Mouse (Mus musculus) embryonic facial prominence, embryonic 10.5 days (tissue): ENCODE results near the gene Lipm. TPM values are rescaled to one million over a fixed set of nuclear protein-coding genes. Genes with fewer than 3 reads are reported as not detected.
A peak's percentile ranks its signal among the peaks of the same experiment; 100 is the strongest.

Experiments used
- DNase-seq: peaks from one replicate; pipeline ENCODE4 v3.0.0-alpha.2; 2017; ENCODE audit warnings: low spot score
- H3K27ac ChIP-seq: fragments of 300-500 bp; sonication (generic); replicated peaks from 2 replicates; pipeline ENCODE4 v1.5.1; 2016; ENCODE audit warnings: mild to moderate bottlenecking
- H3K27me3 ChIP-seq: fragments of 300-500 bp; sonication (generic); replicated peaks from 2 replicates; pipeline ENCODE4 v1.6.1; 2016; ENCODE audit warnings: low read depth, mild to moderate bottlenecking; ENCODE audit not compliant: poor library complexity, severe bottlenecking
- H3K36me3 ChIP-seq: fragments of 300-500 bp; sonication (generic); replicated peaks from 2 replicates; pipeline ENCODE4 v1.6.1; 2016; ENCODE audit warnings: mild to moderate bottlenecking, moderate library complexity
- H3K4me1 ChIP-seq: fragments of 300-500 bp; sonication (generic); 2 replicates; pipeline ENCODE4 v1.6.1; 2016
- H3K4me3 ChIP-seq: fragments of 300-500 bp; sonication (generic); 2 replicates; pipeline ENCODE4 v1.5.1; 2016; ENCODE audit warnings: mild to moderate bottlenecking, moderate library complexity
- H3K9me3 ChIP-seq: fragments of 300-500 bp; sonication (generic); 2 replicates; pipeline ENCODE4 v1.6.1; 2016; ENCODE audit warnings: mild to moderate bottlenecking
- WGBS: fragments of 180-500 bp; shearing (Covaris S2); methylation state at CpG from one replicate; pipeline ENCODE4 v1.1.7; 2016; 5-methylcytosine and 5-hydroxymethylcytosine counted together
- polyA plus RNA-seq: library from polyadenylated mRNA; unstranded; fragments of >200 nt; fragmentation: Nextera tagmentation; extraction: Ambion mirVana; gene quantifications from 2 replicates; pipeline ENCODE4 v1.2.1, GENCODE M21; 2016

The Lipm gene
- polyA plus RNA-seq, 1 experiment from 2014 or later = not detected

DNA sequence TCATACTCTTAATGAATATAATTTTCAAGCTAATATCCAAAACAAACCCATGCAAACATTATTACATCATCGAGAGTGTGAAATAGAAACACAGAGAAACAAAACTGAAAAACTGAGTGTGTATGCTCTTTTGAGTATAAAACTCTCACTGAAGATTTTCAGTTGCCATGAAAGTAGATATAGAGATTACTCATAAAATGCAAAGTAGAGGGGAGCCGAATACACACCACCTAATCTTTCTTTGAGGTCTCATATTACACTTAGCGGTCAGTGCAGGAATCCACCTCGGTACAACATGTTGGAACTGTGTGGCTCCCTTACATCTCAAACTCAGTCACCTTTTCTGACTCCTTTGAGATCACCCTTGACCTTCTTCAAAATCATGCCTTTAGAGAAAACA lies 18.9 kb downstream of the Lipm start:
- H3K36me3 ChIP-seq = no peaks in the 10 kb centered on the region
- peaks cover 3% of the 10 kb centered on the region; the same call in 1 of the 2 replicates for H3K4me1 ChIP-seq
- H3K4me3 ChIP-seq = no peak overlapping the region
- H3K9me3 ChIP-seq = no peaks in the 10 kb centered on the region
- no peak for DNase-seq
- WGBS = 72% methylated on average over 4 of the region's 4 CpGs
- no peaks in the 10 kb centered on the region for H3K27me3 ChIP-seq
- no peak overlapping the region for H3K27ac ChIP-seq

- 64% methylated on average over 3 of the region's 3 CpGs for WGBS
- no peak for DNase-seq
- H3K9me3 ChIP-seq = no peaks in the 10 kb centered on the region
- no peaks in the 10 kb centered on the region for H3K36me3 ChIP-seq
- H3K4me3 ChIP-seq = no peak overlapping the region
- H3K4me1 ChIP-seq = peaks cover 3% of the 10 kb centered on the region; the same call in 1 of the 2 replicates
- no peaks in the 10 kb centered on the region for H3K27me3 ChIP-seq
- no peak overlapping the region for H3K27ac ChIP-seq
Measured at GRCm38 (mm10) chr19:34120107-34120731, 19.5 kb downstream of the Lipm start.

- no peaks in the 10 kb centered on the region for H3K27me3 ChIP-seq
- no peak for DNase-seq
- H3K4me1 ChIP-seq = no peaks in the 10 kb centered on the region
- H3K9me3 ChIP-seq = no peaks in the 10 kb centered on the region
- no peak overlapping the region for H3K4me3 ChIP-seq
- 86% methylated on average over 6 of the region's 6 CpGs for WGBS
- H3K27ac ChIP-seq = no peak overlapping the region
- H3K36me3 ChIP-seq = no peaks in the 10 kb centered on the region
Measured at GRCm38 (mm10) chr19:34138720-34139430, 38.1 kb downstream of the Lipm start.

DNA sequence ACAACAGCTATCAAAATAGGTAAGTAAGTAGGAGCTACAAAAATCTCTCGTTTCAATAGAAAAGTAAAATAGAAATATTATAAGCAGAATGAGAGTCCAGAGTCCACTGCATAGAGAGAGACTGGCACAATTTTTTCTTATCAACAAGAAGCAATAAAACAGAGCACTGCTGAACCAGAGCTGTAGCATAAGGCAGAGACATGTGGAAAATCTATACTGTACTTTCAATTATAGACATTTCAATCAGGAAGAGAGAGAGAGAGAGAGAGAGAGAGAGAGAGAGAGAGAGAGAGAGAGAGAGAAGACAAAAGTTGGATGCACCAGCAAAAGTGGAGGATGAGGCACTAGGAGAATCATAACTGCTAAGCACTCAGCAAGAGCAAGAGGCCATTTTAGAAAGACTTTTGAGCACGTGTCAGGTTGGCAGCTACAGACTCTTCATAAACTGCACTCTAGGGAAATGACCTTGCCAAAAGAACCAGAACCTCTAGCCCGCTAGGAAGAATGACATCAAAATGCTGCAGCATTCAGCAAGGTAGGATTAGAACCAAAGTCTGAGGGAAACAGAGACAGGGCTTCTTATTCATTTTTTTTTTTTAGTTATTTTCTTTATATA lies 38.8 kb downstream of the Lipm start:
- Histone ChIP-seq H3K9me3 (no peaks in the 10 kb centered on the region), H3K27me3 (no peaks in the 10 kb centered on the region), H3K27ac (no peak overlapping the region), H3K36me3 (no peaks in the 10 kb centered on the region), H3K4me1 (no peaks in the 10 kb centered on the region), H3K4me3 (no peak overlapping the region)
- 84% methylated on average over 3 of the region's 3 CpGs for whole genome bisulfite sequencing
- DNase-seq = no peak

DNA sequence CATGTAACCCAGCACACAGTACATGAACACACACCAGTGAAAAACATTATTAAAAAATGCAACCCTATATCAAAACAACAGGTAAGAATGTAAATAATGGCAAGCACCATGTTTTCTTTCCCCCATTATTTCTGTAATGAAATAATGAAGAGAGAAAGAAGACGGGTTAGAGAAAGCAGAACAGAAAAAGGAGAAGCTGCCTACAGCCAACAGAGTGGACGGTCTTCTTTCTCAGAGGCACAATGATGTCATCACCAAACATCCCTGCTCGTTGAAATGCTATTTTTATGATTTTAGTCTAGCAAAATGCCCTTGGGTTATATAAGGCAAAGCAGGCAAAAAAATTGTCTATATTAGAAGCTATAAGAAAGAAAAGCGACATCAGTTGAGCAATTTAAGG lies 47.7 kb downstream of the Lipm start:
- Histone ChIP-seq H3K9me3 (no peaks in the 10 kb centered on the region), H3K4me1 (peaks cover 2% of the 10 kb centered on the region), H3K4me3 (no peak overlapping the region), H3K36me3 (no peaks in the 10 kb centered on the region), H3K27ac (no peak overlapping the region), H3K27me3 (no peaks in the 10 kb centered on the region)
- DNase-seq = no peak
- WGBS = 82% methylated on average over 4 of the region's 4 CpGs

DNA sequence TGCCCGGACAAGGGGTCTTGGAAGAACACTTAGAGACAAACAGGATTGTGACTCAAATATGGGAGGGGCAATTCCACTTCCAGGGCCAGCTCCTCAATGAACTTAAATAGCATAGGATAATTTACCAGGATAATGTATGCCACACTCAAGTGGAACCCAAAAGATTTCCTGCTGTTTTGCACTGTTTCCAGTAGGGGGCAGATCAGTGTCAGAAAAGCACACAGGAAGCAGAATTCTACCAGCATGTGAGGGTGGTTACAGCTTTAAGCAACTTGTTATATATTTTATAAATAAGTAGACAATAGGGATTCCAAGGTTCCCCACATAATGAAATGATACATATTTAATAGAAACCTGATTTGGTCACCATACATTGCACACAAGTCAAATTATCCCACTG lies 51.2 kb downstream of the Lipm start:
- Histone ChIP-seq H3K9me3 (no peaks in the 10 kb centered on the region), H3K27ac (no peak overlapping the region), H3K36me3 (no peaks in the 10 kb centered on the region), H3K4me3 (no peak overlapping the region), H3K4me1 (peaks cover 11% of the 10 kb centered on the region), H3K27me3 (no peaks in the 10 kb centered on the region)
- WGBS = 83% methylated on average over 1 of the region's 1 CpGs
- no peak for DNase-seq

DNA sequence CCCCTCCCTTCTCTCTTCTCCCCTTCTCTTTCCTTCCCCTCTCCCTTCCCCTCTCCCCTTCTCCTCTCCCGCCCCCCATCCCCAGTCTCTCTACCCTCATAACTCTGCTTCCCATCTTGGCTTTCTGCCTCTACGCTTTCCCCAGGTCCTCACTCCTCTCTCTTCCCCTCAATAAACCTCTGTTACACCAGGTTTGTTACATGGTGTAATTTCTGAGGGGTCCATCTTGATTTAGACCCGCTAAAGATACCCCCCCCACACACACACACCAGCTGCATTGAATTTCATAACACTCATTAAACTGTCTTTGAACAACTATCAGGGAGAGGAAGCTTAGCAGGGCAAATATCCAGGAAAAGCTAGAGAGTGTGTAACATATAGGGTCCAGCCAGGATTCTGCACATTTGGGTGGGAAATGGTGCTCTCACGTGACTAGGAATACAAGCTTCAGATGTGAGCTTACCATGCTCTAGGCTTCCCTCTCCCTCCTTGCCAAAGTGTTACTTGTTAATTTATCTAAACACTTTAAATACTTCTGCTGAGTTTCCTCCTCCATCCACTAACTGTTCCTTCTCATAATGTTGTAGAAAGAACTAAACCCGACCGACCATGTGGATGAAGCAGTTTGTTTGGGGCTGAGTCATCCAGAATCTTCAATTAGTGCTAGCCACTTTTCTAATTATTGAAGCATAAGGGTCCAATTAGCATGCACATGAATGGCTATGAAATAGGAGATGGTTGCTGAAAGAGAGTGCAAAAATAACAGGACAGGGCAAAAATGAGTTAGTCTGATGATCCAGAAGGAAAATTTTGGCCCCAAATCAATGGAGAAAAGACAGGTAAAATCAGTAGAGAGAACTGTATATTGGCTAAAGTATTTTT lies 52.8 kb downstream of the Lipm start:
- H3K4me3 ChIP-seq = no peak overlapping the region
- WGBS = 59% methylated on average over 6 of the region's 6 CpGs
- peaks cover 11% of the 10 kb centered on the region for H3K4me1 ChIP-seq
- DNase-seq = no peak
- no peak overlapping the region for H3K27ac ChIP-seq
- H3K9me3 ChIP-seq = no peaks in the 10 kb centered on the region
- H3K27me3 ChIP-seq = no peaks in the 10 kb centered on the region
- H3K36me3 ChIP-seq = no peaks in the 10 kb centered on the region

DNA sequence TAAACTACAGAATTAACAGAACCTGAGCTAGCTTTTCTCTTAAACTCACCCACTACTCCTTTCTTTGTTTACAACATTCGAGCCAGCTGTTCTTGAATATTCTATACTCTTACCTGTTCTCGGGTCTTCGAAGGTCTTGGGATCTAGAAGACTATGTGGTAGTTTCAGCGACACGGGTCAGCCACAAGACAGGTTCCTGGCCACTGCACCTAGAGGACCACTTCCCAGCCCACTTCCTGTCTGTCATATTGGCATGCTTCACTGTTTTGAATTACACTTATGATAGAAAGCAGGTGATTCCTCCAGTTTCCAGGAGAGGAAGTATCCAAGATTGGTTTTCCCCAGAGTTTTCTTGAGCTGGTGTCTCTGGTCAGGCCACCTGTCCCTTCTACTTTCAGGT lies 62.0 kb downstream of the Lipm start:
- 86% methylated on average over 5 of the region's 5 CpGs for WGBS
- H3K9me3 ChIP-seq = no peaks in the 10 kb centered on the region
- no peak overlapping the region for H3K4me3 ChIP-seq
- no peaks in the 10 kb centered on the region for H3K36me3 ChIP-seq
- H3K4me1 ChIP-seq = peaks cover 4% of the 10 kb centered on the region
- H3K27me3 ChIP-seq = no peaks in the 10 kb centered on the region
- no peak overlapping the region for H3K27ac ChIP-seq
- DNase-seq = no peak

DNA sequence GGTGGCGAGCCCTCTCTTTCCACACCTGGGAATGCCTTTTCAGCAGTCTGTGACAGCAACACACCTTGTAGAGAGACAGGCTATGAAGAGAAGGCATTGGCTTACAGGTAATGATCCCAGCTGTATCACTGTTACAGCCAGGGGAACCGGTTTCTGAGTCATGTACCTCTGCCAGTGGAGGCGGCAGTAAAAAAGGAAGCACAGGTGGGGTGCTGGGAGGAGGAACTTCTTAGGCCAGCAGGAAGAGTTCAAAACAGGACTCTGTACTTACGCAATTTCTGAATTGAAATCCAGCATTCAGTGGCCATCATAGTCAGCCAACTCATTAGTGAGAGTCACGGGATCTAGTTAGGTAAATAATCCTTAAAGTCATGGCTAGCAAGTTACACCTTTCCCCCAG lies 65.2 kb downstream of the Lipm start, which contains the start of gene Ankrd22:
Gene Ankrd22, minus strand, starts transcription at position 163 of the 400 bp plus-strand sequence.
- Histone ChIP-seq H3K27me3 (no peaks in the 10 kb centered on the region), H3K27ac (no peak within 1 kb of the TSS), H3K9me3 (no peaks in the 10 kb centered on the region), H3K4me3 (no peak within 1 kb of the TSS), H3K36me3 (no peaks in the 10 kb centered on the region), H3K4me1 (peaks cover 7% of the 10 kb centered on the region)
- WGBS = 69% methylated on average over 5 of the region's 5 CpGs
- peak; percentile 23 for DNase-seq

DNA sequence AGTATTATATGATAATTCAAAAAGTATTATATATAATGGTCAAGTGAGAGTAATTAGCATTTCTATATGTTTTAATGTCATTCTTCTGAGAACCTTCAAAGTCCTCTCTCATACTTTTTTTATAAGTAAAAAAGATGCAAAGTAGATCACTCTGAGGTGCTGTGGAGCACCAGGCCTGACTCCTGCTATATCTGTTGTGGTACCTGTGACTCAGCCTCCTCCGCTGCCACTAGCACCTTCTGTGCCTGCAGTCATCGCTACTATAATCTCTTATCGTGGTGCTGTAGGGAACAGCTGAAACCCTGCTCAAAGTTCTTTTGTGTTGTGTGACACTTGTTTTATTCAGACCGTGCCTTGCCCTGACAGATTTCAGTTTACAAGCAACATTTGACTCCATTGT lies 65.7 kb downstream of the Lipm start:
- H3K4me1 ChIP-seq = peaks cover 6% of the 10 kb centered on the region
- WGBS = 81% methylated on average over 4 of the region's 4 CpGs
- no peak overlapping the region for H3K4me3 ChIP-seq
- H3K27me3 ChIP-seq = no peaks in the 10 kb centered on the region
- no peaks in the 10 kb centered on the region for H3K36me3 ChIP-seq
- H3K27ac ChIP-seq = no peak overlapping the region
- no peaks in the 10 kb centered on the region for H3K9me3 ChIP-seq
- no peak for DNase-seq

GRCm38 (mm10) chr19:34167896-34168661 lies 67.3 kb downstream of the Lipm start:
- Histone ChIP-seq H3K4me1 (peaks cover 3% of the 10 kb centered on the region), H3K9me3 (no peaks in the 10 kb centered on the region), H3K4me3 (no peak overlapping the region), H3K27me3 (no peaks in the 10 kb centered on the region), H3K36me3 (no peaks in the 10 kb centered on the region), H3K27ac (no peak overlapping the region)
- 57% methylated on average over 7 of the region's 7 CpGs for WGBS
- DNase-seq = no peak

GRCm38 (mm10) chr19:34169121-34169520 lies 68.4 kb downstream of the Lipm start:
- no peak overlapping the region for H3K4me3 ChIP-seq
- no peak for DNase-seq
- H3K4me1 ChIP-seq = peaks cover 3% of the 10 kb centered on the region; the same call in 1 of the 2 replicates
- H3K27ac ChIP-seq = no peak overlapping the region
- H3K36me3 ChIP-seq = no peaks in the 10 kb centered on the region
- H3K9me3 ChIP-seq = no peaks in the 10 kb centered on the region
- H3K27me3 ChIP-seq = no peaks in the 10 kb centered on the region
